Mouse (Mus musculus): ENCODE measurements around the gene Ntpcr.

- TF ChIP-seq EP300 (optimal IDR thresholded peaks at IDR 0.05) (no peak), CTCF (IDR thresholded peaks at IDR 0.05; ENCODE audit: low read depth) (no peak)
Observed at GRCm38 (mm10) chr8:125685216-125685760, 44.5 kb upstream of the Ntpcr start.
